Mouse (Mus musculus) embryonic facial prominence, embryonic 15.5 days (tissue): ENCODE measurements around the gene Ccdc152. TPM values are rescaled to one million over a fixed set of nuclear protein-coding genes. Genes with fewer than 3 reads are reported as not detected.
A peak's percentile ranks its signal among the peaks of the same experiment; 100 is the strongest.

Experiments
- ATAC-seq: fragments of 200-750 bp; cut with Nextera tagmentation; 2 replicates; pipeline ENCODE4 v1.8.0; 2017; ENCODE audit warnings: low read depth, moderate TSS enrichment; ENCODE audit not compliant: insufficient number of reproducible peaks, low FRiP score, low TSS enrichment
- H3K27ac ChIP-seq: fragments of 300-500 bp; sonication (generic); replicated peaks from 2 replicates; pipeline ENCODE4 v1.5.1; 2015; ENCODE audit warnings: mild to moderate bottlenecking, inconsistent platforms
- H3K27me3 ChIP-seq: fragments of 300-500 bp; sonication (generic); 2 replicates; pipeline ENCODE4 v1.6.1; 2015; ENCODE audit warnings: inconsistent platforms
- H3K36me3 ChIP-seq: fragments of 300-500 bp; sonication (generic); 2 replicates; pipeline ENCODE4 v1.6.1; 2015; ENCODE audit warnings: mild to moderate bottlenecking, inconsistent platforms
- H3K4me1 ChIP-seq: fragments of 300-500 bp; sonication (generic); 2 replicates; pipeline ENCODE4 v1.6.1; 2015; ENCODE audit warnings: inconsistent platforms
- H3K4me2 ChIP-seq: fragments of 300-500 bp; sonication (generic); replicated peaks from 2 replicates; pipeline ENCODE4 v1.6.1; 2015; ENCODE audit warnings: mild to moderate bottlenecking, inconsistent platforms
- H3K4me3 ChIP-seq: fragments of 300-500 bp; sonication (generic); replicated peaks from 2 replicates; pipeline ENCODE4 v1.5.1; 2015; ENCODE audit warnings: mild to moderate bottlenecking, inconsistent platforms
- H3K9ac ChIP-seq: fragments of 300-500 bp; sonication (generic); 2 replicates; pipeline ENCODE4 v1.6.1; 2015; ENCODE audit warnings: inconsistent platforms
- H3K9me3 ChIP-seq: fragments of 300-500 bp; sonication (generic); replicated peaks from 2 replicates; pipeline ENCODE4 v1.6.1; 2016; ENCODE audit warnings: inconsistent platforms
- WGBS: fragments of 180-500 bp; shearing (Covaris S2); methylation state at CpG from one replicate; pipeline ENCODE4 v1.1.7; 2015; 5-methylcytosine and 5-hydroxymethylcytosine counted together
- polyA plus RNA-seq: library from polyadenylated mRNA; unstranded; fragments of >200 nt; fragmentation: Nextera tagmentation; extraction: Ambion mirVana; gene quantifications from 2 replicates; pipeline ENCODE4 v1.2.1, GENCODE M21; 2015

Gene Ccdc152
- polyA plus RNA-seq, 1 experiment from 2014 or later: not detected

GRCm38 (mm10) chr15:3277391-3277790 is 25.9 kb downstream of the Ccdc152 start:
- Histone ChIP-seq H3K9me3 (no peaks in the 10 kb centered on the region), H3K4me1 (no peaks in the 10 kb centered on the region), H3K4me2 (no peak overlapping the region), H3K9ac (no peak overlapping the region), H3K27me3 (no peaks in the 10 kb centered on the region), H3K36me3 (peaks cover 12% of the 10 kb centered on the region), H3K27ac (no peak overlapping the region), H3K4me3 (no peak overlapping the region)
- 93% methylated on average over 2 of the region's 2 CpGs for WGBS
- ATAC-seq: no peak

GRCm38 (mm10) chr15:3273191-3273590 is 30.1 kb downstream of the Ccdc152 start:
- WGBS: 48% methylated on average over 1 of the region's 1 CpGs
- H3K4me3 ChIP-seq: no peak overlapping the region
- H3K27ac ChIP-seq: no peak overlapping the region
- H3K9me3 ChIP-seq: no peaks in the 10 kb centered on the region
- H3K4me2 ChIP-seq: no peak overlapping the region
- no peaks in the 10 kb centered on the region for H3K27me3 ChIP-seq
- ATAC-seq: no peak
- H3K9ac ChIP-seq: no peak overlapping the region
- peaks cover 17% of the 10 kb centered on the region for H3K4me1 ChIP-seq
- peaks cover 7% of the 10 kb centered on the region for H3K36me3 ChIP-seq

GRCm38 (mm10) chr15:3271216-3271615 is 32.1 kb downstream of the Ccdc152 start:
- no peak for ATAC-seq

GRCm38 (mm10) chr15:3270646-3271077 is 32.7 kb downstream of the Ccdc152 start:
- no peaks in the 10 kb centered on the region for H3K36me3 ChIP-seq
- no peaks in the 10 kb centered on the region for H3K9me3 ChIP-seq
- H3K4me2 ChIP-seq: peak overlapping the region; percentile 49
- peak overlapping the region; percentile 93 for H3K27ac ChIP-seq
- peaks cover 17% of the 10 kb centered on the region for H3K4me1 ChIP-seq
- 5% methylated on average over 12 of the region's 12 CpGs for WGBS
- no peaks in the 10 kb centered on the region for H3K27me3 ChIP-seq
- peak overlapping the region; percentile 42 for H3K4me3 ChIP-seq
- 0 out of 2 replicates have a peak overlapping the region, but pooled peaks have one; percentile 26 for H3K9ac ChIP-seq
- ATAC-seq: peak; percentile 75; the same call in 1 of the 2 replicates

More at GRCm38 (mm10) chr15:3271216-3271615, 32.1 kb downstream of the Ccdc152 start:
- Histone ChIP-seq H3K4me2 (peak overlapping the region; percentile 49), H3K9ac (no peak overlapping the region), H3K27ac (no peak overlapping the region), H3K36me3 (no peaks in the 10 kb centered on the region), H3K27me3 (no peaks in the 10 kb centered on the region), H3K9me3 (no peaks in the 10 kb centered on the region), H3K4me1 (peaks cover 17% of the 10 kb centered on the region), H3K4me3 (peak overlapping the region; percentile 42)
- WGBS: 28% methylated on average over 6 of the region's 6 CpGs

GRCm38 (mm10) chr15:3269996-3270645 is 33.2 kb downstream of the Ccdc152 start:
- no peaks in the 10 kb centered on the region for H3K27me3 ChIP-seq
- ATAC-seq: peak; percentile 11; the same call in 1 of the 2 replicates
- H3K36me3 ChIP-seq: no peaks in the 10 kb centered on the region
- H3K9me3 ChIP-seq: no peaks in the 10 kb centered on the region
- H3K27ac ChIP-seq: peak overlapping the region; percentile 93
- peak overlapping the region; percentile 49 for H3K4me2 ChIP-seq
- peak overlapping the region; percentile 42 for H3K4me3 ChIP-seq
- H3K4me1 ChIP-seq: peaks cover 17% of the 10 kb centered on the region
- no peak overlapping the region for H3K9ac ChIP-seq
- 12% methylated on average over 6 of the region's 6 CpGs for WGBS

- Histone ChIP-seq H3K4me1 (peaks cover 17% of the 10 kb centered on the region), H3K9ac (no peak overlapping the region), H3K27ac (peak overlapping the region; percentile 93), H3K36me3 (no peaks in the 10 kb centered on the region), H3K4me2 (no peak overlapping the region; the same call in 1 of the 2 replicates), H3K9me3 (no peaks in the 10 kb centered on the region), H3K27me3 (no peaks in the 10 kb centered on the region), H3K4me3 (no peak overlapping the region)
- peak; percentile 51; the same call in 1 of the 2 replicates for ATAC-seq
- WGBS: 25% methylated on average over 4 of the region's 4 CpGs
Measured at GRCm38 (mm10) chr15:3269496-3269895, 33.8 kb downstream of the Ccdc152 start.

GRCm38 (mm10) chr15:3268247-3268646 is 35.1 kb downstream of the Ccdc152 start, which contains the start of gene Selenop:
Selenop (plus strand) TSS chr15:3268547.
- Histone ChIP-seq H3K9me3 (no peaks in the 10 kb centered on the region), H3K36me3 (no peaks in the 10 kb centered on the region), H3K9ac (no peak within 1 kb of the TSS), H3K4me3 (no peak within 1 kb of the TSS), H3K27ac (peak within 1 kb of the TSS; percentile 93; the same call in 1 of the 2 replicates), H3K4me1 (peaks cover 17% of the 10 kb centered on the region), H3K4me2 (no peak within 1 kb of the TSS), H3K27me3 (no peaks in the 10 kb centered on the region)
- 87% methylated on average over 6 of the region's 6 CpGs for WGBS
- no peak for ATAC-seq

GRCm38 (mm10) chr15:3264828-3265227 is 38.5 kb downstream of the Ccdc152 start:
- H3K4me1 ChIP-seq: peaks cover 7% of the 10 kb centered on the region
- no peak overlapping the region for H3K27ac ChIP-seq
- no peaks in the 10 kb centered on the region for H3K27me3 ChIP-seq
- no peak overlapping the region for H3K9ac ChIP-seq
- no peaks in the 10 kb centered on the region for H3K9me3 ChIP-seq
- H3K36me3 ChIP-seq: no peaks in the 10 kb centered on the region
- no peak for ATAC-seq
- H3K4me3 ChIP-seq: no peak overlapping the region
- no peak overlapping the region for H3K4me2 ChIP-seq
- WGBS: 68% methylated on average over 1 of the region's 1 CpGs

- WGBS: 91% methylated on average over 4 of the region's 4 CpGs
- no peak overlapping the region for H3K9ac ChIP-seq
- H3K4me3 ChIP-seq: no peak overlapping the region
- no peak overlapping the region for H3K4me2 ChIP-seq
- no peaks in the 10 kb centered on the region for H3K27me3 ChIP-seq
- ATAC-seq: no peak
- H3K36me3 ChIP-seq: no peaks in the 10 kb centered on the region
- H3K4me1 ChIP-seq: peaks cover 2% of the 10 kb centered on the region
- no peaks in the 10 kb centered on the region for H3K9me3 ChIP-seq
- H3K27ac ChIP-seq: no peak overlapping the region
Measured at GRCm38 (mm10) chr15:3264293-3264692, 39.0 kb downstream of the Ccdc152 start.

GRCm38 (mm10) chr15:3262883-3263282 is 40.4 kb downstream of the Ccdc152 start:
- no peak overlapping the region for H3K9ac ChIP-seq
- no peaks in the 10 kb centered on the region for H3K9me3 ChIP-seq
- 45% methylated on average over 3 of the region's 3 CpGs for WGBS
- no peak overlapping the region for H3K4me3 ChIP-seq
- H3K4me2 ChIP-seq: no peak overlapping the region
- H3K4me1 ChIP-seq: no peaks in the 10 kb centered on the region
- no peak for ATAC-seq
- H3K36me3 ChIP-seq: no peaks in the 10 kb centered on the region
- no peaks in the 10 kb centered on the region for H3K27me3 ChIP-seq
- no peak overlapping the region for H3K27ac ChIP-seq

- H3K36me3 ChIP-seq: no peaks in the 10 kb centered on the region
- 83% methylated on average over 4 of the region's 4 CpGs for WGBS
- no peak overlapping the region for H3K27ac ChIP-seq
Measured at GRCm38 (mm10) chr15:3260309-3260708, 43.0 kb downstream of the Ccdc152 start.

GRCm38 (mm10) chr15:3259025-3259424 is 44.3 kb downstream of the Ccdc152 start:
- no peaks in the 10 kb centered on the region for H3K36me3 ChIP-seq
- no peaks in the 10 kb centered on the region for H3K9me3 ChIP-seq
- no peaks in the 10 kb centered on the region for H3K27me3 ChIP-seq
- H3K27ac ChIP-seq: no peak overlapping the region
- no peak for ATAC-seq
- 86% methylated on average over 1 of the region's 1 CpGs for WGBS
- H3K4me2 ChIP-seq: no peak overlapping the region
- no peak overlapping the region for H3K9ac ChIP-seq
- H3K4me1 ChIP-seq: no peaks in the 10 kb centered on the region
- no peak overlapping the region for H3K4me3 ChIP-seq

More at GRCm38 (mm10) chr15:3260309-3260708, 43.0 kb downstream of the Ccdc152 start:
- Histone ChIP-seq H3K9me3 (no peaks in the 10 kb centered on the region), H3K4me1 (no peaks in the 10 kb centered on the region), H3K27me3 (no peaks in the 10 kb centered on the region), H3K4me3 (no peak overlapping the region), H3K4me2 (no peak overlapping the region), H3K9ac (no peak overlapping the region)
- no peak for ATAC-seq
